Mouse (Mus musculus): ENCODE measurements around the gene Slc15a3. TPM values are rescaled to one million over a fixed set of nuclear protein-coding genes. Genes with fewer than 3 reads are reported as not detected.
A peak's percentile ranks its signal among the peaks of the same experiment; 100 is the strongest.

Gene Slc15a3
- total and polyA plus RNA-seq, 2 experiments from 2014 or later, result 0.21 to 1.5 TPM

DNA sequence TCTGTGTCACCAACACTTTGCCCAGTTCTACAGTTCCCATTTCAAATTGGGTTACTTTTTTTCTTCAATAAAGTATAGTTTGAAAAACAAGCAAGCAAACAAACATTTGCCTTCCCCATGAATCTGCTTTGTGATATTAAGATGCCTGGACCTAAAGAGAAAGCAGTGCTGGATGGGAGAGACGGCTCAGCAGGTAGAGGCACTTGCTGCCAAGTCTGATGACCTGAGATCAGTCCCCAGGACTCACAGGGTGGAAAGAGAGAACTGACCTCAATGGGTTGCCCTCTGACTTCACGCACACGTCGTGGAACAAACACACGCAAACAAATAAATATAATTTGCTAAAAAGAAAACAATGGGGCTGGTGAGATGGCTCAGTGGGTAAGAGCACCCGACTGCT, 37.6 kb upstream of the Slc15a3 start:
- DNase-seq (ENCODE audit: low spot score), result no peak
- Histone ChIP-seq H3K4me2 (ENCODE audit: low read depth, low read length) (no peak overlapping the region), H3K4me1 (ENCODE audit: insufficient read depth, low read length) (no peaks in the 10 kb centered on the region), H3K9me3 (ENCODE audit: low read length) (no peaks in the 10 kb centered on the region), H3K27ac (no peak overlapping the region), H3K4me3 (ENCODE audit: low read length) (no peak overlapping the region), H3K9ac (replicated peaks; ENCODE audit: low read length) (no peak overlapping the region), H3K27me3 (ENCODE audit: insufficient read depth, low read length) (no peaks in the 10 kb centered on the region), H3K36me3 (ENCODE audit: insufficient read depth, low read length) (no peaks in the 10 kb centered on the region)
- ATAC-seq, result no peak
- 78% methylated on average over 6 of the region's 6 CpGs for WGBS
- no peak for TF ChIP-seq CTCF (IDR thresholded peaks at IDR 0.05; ENCODE audit: low read depth)

GRCm38 (mm10) chr19:10803751-10804150, 35.8 kb upstream of the Slc15a3 start:
- no peak overlapping the region for H3K4me3 ChIP-seq (ENCODE audit: low read length)
- 62% methylated on average over 5 of the region's 5 CpGs for WGBS
- H3K36me3 ChIP-seq (ENCODE audit: insufficient read depth, low read length), result no peaks in the 10 kb centered on the region
- no peak overlapping the region for H3K4me2 ChIP-seq (ENCODE audit: low read depth, low read length)
- ATAC-seq, result no peak
- TF ChIP-seq CTCF (IDR thresholded peaks at IDR 0.05; ENCODE audit: low read depth), result no peak
- no peaks in the 10 kb centered on the region for H3K9me3 ChIP-seq (ENCODE audit: low read length)
- H3K4me1 ChIP-seq (ENCODE audit: insufficient read depth, low read length), result no peaks in the 10 kb centered on the region
- H3K9ac ChIP-seq (replicated peaks; ENCODE audit: low read length), result no peak overlapping the region
- DNase-seq (ENCODE audit: low spot score), result no peak
- H3K27me3 ChIP-seq (ENCODE audit: insufficient read depth, low read length), result no peaks in the 10 kb centered on the region
- no peak overlapping the region for H3K27ac ChIP-seq

GRCm38 (mm10) chr19:10804850-10805660, 34.5 kb upstream of the Slc15a3 start:
- peaks cover 6% of the 10 kb centered on the region; the same call in 1 of the 2 replicates for H3K4me1 ChIP-seq (ENCODE audit: insufficient read depth, low read length)
- TF ChIP-seq CTCF (IDR thresholded peaks at IDR 0.05; ENCODE audit: low read depth), result no peak

GRCm38 (mm10) chr19:10805661-10806285, 33.8 kb upstream of the Slc15a3 start:
- DNase-seq (ENCODE audit: low spot score) (peak; percentile 49), ATAC-seq (no peak)
- Histone ChIP-seq H3K4me2 (ENCODE audit: low read depth, low read length) (no peak overlapping the region), H3K9ac (replicated peaks; ENCODE audit: low read length) (no peak overlapping the region), H3K27me3 (ENCODE audit: insufficient read depth, low read length) (no peaks in the 10 kb centered on the region), H3K4me3 (ENCODE audit: low read length) (no peak overlapping the region), H3K4me1 (ENCODE audit: insufficient read depth, low read length) (peaks cover 9% of the 10 kb centered on the region; the same call in 1 of the 2 replicates), H3K36me3 (ENCODE audit: insufficient read depth, low read length) (no peaks in the 10 kb centered on the region), H3K9me3 (ENCODE audit: low read length) (no peaks in the 10 kb centered on the region), H3K27ac (no peak overlapping the region; the same call in 1 of the 2 replicates)
- 65% methylated on average over 11 of the region's 11 CpGs for WGBS
- TF ChIP-seq CTCF (IDR thresholded peaks at IDR 0.05; ENCODE audit: low read depth), result no peak

More at GRCm38 (mm10) chr19:10804850-10805660, 34.5 kb upstream of the Slc15a3 start:
- ATAC-seq (no peak), DNase-seq (ENCODE audit: low spot score) (no peak)
- Histone ChIP-seq H3K27me3 (ENCODE audit: insufficient read depth, low read length) (no peaks in the 10 kb centered on the region), H3K9ac (replicated peaks; ENCODE audit: low read length) (no peak overlapping the region), H3K36me3 (ENCODE audit: insufficient read depth, low read length) (no peaks in the 10 kb centered on the region), H3K4me2 (ENCODE audit: low read depth, low read length) (no peak overlapping the region), H3K4me3 (ENCODE audit: low read length) (no peak overlapping the region), H3K27ac (no peak overlapping the region; the same call in 1 of the 2 replicates), H3K9me3 (ENCODE audit: low read length) (no peaks in the 10 kb centered on the region)
- 69% methylated on average over 2 of the region's 2 CpGs for WGBS

GRCm38 (mm10) chr19:10808524-10809233, 30.8 kb upstream of the Slc15a3 start:
- H3K9ac ChIP-seq (replicated peaks; ENCODE audit: low read length), result no peak overlapping the region
- peaks cover 9% of the 10 kb centered on the region; the same call in 1 of the 2 replicates for H3K4me1 ChIP-seq (ENCODE audit: insufficient read depth, low read length)
- no peak for TF ChIP-seq CTCF (IDR thresholded peaks at IDR 0.05; ENCODE audit: low read depth)
- ATAC-seq, result no peak
- no peak overlapping the region for H3K4me3 ChIP-seq (ENCODE audit: low read length)
- no peak for DNase-seq (ENCODE audit: low spot score)
- no peak overlapping the region for H3K4me2 ChIP-seq (ENCODE audit: low read depth, low read length)
- no peaks in the 10 kb centered on the region for H3K27me3 ChIP-seq (ENCODE audit: insufficient read depth, low read length)
- no peaks in the 10 kb centered on the region for H3K36me3 ChIP-seq (ENCODE audit: insufficient read depth, low read length)
- peak overlapping the region; percentile 45; the same call in 1 of the 2 replicates for H3K27ac ChIP-seq
- H3K9me3 ChIP-seq (ENCODE audit: low read length), result no peaks in the 10 kb centered on the region
- WGBS, result 75% methylated on average over 12 of the region's 12 CpGs

DNA sequence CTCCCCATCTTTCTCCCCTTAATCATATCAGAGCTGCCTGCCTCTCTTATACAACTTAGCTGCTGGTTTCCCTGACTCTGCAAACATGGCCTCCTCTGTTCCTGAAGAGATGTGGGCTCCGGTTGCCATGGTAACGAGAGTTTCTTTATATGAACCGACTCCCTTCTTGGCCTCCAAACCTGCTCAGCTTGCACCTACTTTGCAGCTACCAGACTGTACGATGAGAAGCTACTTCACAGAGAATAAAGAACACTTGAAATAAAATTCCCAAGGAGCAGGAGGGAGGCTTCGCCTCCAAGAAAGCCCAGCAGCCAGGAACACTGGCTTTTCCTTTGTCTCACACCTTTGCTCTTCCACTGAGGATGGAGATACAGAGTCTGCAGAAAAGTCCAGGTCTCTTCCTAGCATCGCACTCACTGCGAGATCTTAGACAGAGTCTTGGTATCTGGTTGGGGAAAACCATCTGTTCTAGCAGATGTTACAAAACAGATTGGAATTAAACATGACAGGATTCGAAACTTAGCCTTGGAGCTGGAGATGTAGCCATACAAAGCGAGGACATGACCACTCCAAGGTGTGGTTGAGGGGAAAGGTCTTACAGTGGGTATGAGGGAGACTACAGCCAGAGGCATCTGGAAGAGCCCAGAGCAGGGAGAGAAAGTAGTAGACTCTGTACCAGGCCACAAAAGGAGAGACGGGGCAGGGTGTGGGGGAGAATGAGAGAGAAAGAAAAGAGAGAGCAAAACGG, 29.9 kb upstream of the Slc15a3 start:
- TF ChIP-seq CTCF (IDR thresholded peaks at IDR 0.05; ENCODE audit: low read depth), result no peak
- Histone ChIP-seq H3K4me2 (ENCODE audit: low read depth, low read length) (no peak overlapping the region), H3K27ac (peak overlapping the region; percentile 56), H3K4me3 (ENCODE audit: low read length) (no peak overlapping the region), H3K9me3 (ENCODE audit: low read length) (no peaks in the 10 kb centered on the region), H3K36me3 (ENCODE audit: insufficient read depth, low read length) (no peaks in the 10 kb centered on the region), H3K9ac (replicated peaks; ENCODE audit: low read length) (no peak overlapping the region), H3K4me1 (ENCODE audit: insufficient read depth, low read length) (peaks cover 9% of the 10 kb centered on the region; the same call in 1 of the 2 replicates), H3K27me3 (ENCODE audit: insufficient read depth, low read length) (no peaks in the 10 kb centered on the region)
- ATAC-seq, result peak; percentile 57; the same call in 1 of the 2 replicates
- WGBS, result 57% methylated on average over 11 of the region's 11 CpGs
- peak; percentile 77 for DNase-seq (ENCODE audit: low spot score)

Measured in hindbrain, postnatal 0 days (tissue).